Comparison of ENCODE assay signal across 14 mouse cellular contexts in the genomic region with DNA sequence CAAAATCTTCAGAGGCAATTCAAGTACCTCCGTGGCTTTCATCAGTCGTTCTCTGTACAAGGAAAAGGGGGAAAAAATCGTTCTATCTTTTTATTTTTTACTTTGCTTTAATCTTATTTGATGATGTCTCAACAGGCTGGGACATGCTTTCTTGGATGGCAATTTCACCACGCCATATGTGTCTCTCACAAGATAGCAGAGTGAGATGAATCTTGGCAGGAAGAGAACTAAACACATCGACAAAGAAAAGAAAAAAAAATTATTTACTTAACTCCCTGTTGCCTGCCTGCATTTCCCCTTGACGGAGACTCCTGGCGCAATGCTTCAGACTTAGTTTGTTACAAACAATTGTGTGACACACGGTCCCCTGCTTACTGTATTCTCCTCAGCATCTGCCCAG.
"Had no signal": no experiment of that assay in that cellular context is flagged by ENCODE, and none has a peak within 500 bp of the region (broad histone marks: within the 10 kb centered on the region; RNA-seq: fewer than 3 reads in every experiment).

No protein-coding gene starts in this region.

- H3K27ac ChIP-seq: intestine, embryonic 15.5 days; kidney, embryonic 15.5 days; limb, embryonic 13.5 days; liver, embryonic 14.5 days; midbrain, embryonic 10.5 days; neural tube, embryonic 13.5 days had no signal

- H3K4me3 ChIP-seq: intestine, embryonic 15.5 days; kidney, embryonic 15.5 days; limb, embryonic 13.5 days; midbrain, embryonic 10.5 days; neural tube, embryonic 13.5 days had no signal

- DNase-seq: kidney, adult 2 months; kidney, postnatal 14 days; left cerebral cortex, postnatal 4 days; lung, postnatal 4 days; retina, postnatal 1 day; right cerebral cortex, postnatal 14 days; thymus, postnatal 36 days had no signal

- H3K27me3 ChIP-seq: intestine, embryonic 15.5 days had no signal

- ATAC-seq: intestine, embryonic 15.5 days; midbrain, embryonic 16.5 days had no signal

- H3K36me3 ChIP-seq: intestine, embryonic 15.5 days; kidney, embryonic 15.5 days; limb, embryonic 13.5 days; midbrain, embryonic 10.5 days; neural tube, embryonic 13.5 days had no signal

- H3K4me2 ChIP-seq: intestine, embryonic 15.5 days; kidney, embryonic 15.5 days; limb, embryonic 13.5 days; neural tube, embryonic 13.5 days had no signal

- H3K9me3 ChIP-seq: intestine, embryonic 15.5 days; kidney, embryonic 15.5 days; limb, embryonic 13.5 days; midbrain, embryonic 10.5 days; neural tube, embryonic 13.5 days had no signal

- H3K9ac ChIP-seq: intestine, embryonic 15.5 days; kidney, embryonic 15.5 days; limb, embryonic 13.5 days; liver, embryonic 14.5 days; neural tube, embryonic 13.5 days had no signal
